Mouse (Mus musculus) retina, adult 2 months (tissue): ENCODE data around the gene Med10.

Experiments
- DNase-seq: peaks from one replicate; pipeline ENCODE4 v3.0.0-alpha.2; 2012; ENCODE audit warnings: low read depth, low spot score

Gene Med10

DNA sequence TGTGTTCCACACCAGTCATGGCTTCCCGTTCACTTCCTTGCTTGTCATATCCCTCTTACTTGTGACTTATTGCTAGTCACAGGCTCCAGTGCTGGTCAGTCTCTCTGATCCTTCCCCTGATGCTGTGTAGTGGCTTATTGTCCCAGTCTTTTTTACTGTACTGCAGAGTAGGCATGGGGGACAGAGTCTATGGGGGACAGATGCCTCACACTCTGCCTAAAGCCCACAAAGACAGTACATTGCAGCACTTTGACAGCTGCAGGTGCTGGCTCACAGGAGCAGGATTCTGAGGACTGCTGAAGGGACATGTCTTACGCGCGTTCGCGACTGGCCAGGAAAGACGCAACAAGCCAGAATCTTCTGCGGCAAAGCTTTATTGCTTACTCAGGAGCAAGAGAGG, 28.4 kb downstream of the Med10 start:
- no peak for DNase-seq

DNA sequence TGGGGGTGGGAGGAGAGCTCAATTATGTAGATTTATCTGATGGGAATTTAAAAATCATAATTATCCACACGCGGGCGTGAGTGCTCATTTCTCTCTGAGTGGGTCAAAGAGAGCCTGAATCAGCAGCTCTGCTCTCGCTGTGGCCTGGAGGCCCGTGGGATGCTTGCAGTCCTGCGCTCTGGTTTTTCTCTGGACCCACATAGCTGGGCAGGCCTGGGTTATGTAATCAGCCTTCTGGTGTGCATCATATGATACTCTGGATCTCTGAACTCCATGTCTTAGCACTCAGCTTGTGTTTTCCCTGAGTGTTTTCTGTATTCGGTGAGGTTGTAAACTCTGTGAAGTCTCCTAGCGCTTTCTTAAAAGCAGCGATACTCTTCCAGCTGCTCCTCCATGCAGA, 30.4 kb downstream of the Med10 start:
- DNase-seq, result no peak

DNA sequence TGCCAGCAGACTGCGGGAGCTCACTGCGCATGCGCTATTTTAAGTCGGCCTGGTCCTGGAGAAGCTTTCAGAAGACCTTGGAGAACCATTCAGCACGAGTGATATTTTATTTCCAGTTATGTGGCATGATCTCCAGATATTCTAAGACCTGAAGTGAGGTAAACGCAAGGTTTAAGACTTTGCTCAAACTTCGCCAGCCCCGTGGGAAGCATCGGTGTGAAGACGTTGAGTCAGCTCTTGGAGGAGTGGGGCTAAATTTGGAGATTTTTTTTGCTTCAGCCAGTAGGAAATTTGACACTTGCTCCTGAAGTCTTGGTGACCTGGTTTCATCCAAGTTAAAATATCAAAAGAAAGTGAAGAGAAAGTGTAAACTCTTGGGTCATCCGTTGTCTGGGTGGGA, 31.2 kb downstream of the Med10 start:
- no peak for DNase-seq

DNA sequence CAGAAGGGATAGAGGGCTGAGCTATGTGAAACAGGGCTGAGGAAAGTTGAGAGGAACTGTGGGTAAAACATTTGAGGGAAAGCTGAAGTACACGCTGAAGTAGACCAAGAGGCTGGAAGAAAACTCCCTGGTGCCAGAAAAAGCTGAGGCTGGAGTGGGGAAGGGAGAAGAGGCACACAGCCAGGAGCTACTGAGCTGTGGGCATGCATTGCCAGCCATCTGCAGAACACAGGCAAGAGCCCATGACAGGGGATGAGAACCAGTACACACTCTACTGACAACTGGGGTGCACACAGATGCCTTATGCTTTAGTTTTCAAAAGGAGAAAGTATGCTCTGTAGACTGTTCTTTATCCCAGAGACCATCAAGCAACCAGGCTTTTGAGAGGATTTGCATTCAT, 43.4 kb downstream of the Med10 start:
- DNase-seq, result no peak

DNA sequence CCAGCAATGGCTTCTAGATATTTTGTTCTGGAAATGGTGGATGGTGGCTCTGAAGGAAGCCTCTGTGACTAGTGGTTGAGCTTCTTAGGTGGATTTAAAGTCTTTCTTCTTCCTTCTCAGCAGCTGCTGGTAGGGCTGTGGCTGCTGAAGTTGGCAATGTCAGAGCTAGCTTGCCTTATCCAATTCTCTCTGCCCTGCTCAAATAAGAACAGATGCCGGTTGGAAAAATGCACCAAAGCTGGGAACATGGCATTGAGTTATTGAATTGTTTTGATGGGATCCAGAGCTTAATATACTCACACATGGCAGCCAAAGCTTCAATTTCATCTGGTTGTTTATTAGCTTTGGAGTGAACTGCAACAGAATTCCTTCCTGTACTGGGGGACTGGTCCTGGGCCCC, 47.4 kb downstream of the Med10 start:
- no peak for DNase-seq

DNA sequence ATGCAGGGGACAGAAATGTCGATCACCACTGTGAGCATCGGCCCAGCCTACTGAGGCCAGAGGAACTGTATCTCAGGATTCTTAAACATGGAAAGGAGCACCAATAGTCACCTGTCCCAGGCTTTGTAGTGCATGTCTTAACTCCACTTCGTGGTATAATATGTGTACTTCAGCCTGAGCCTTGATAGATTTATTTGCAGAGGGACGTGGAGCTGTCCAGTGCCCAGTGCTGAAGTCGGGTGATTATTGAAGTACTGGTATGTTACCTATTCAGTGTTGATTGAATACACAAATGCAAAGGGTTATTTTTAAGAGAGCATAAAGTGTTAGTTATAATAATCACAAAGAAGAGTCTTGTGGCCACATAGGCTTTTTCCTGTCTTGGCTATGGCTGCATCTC, 50.1 kb downstream of the Med10 start:
- DNase-seq, result no peak

DNA sequence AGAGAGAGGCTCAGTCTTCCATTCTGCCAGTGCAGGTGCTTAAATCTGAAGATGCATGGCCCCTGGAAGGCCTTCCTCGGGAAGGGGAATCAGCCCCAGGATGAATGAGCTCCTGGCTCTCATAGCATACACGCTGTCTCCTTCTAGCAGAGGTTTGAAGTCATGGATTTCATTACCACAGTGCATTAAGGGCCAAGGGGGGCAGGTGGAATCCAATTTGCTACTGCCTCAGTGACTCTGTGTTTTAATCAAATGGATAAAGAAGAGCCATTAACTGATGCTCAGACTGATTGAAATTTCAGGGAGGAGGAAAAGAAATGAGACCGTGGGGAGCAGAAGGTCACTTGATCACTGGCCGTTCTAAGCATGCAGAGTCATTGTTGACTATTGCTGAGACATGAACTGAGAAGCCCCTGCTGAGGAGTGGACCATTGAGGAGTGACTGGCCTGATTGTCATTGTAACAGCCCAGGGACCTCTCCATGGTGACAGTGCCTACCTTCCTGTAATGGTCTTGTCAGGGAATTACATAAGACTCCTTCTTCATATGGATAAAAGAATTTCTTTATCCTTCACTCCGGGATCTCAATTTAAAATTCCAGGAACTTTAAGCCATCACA, 51.3 kb downstream of the Med10 start:
- no peak for DNase-seq

DNA sequence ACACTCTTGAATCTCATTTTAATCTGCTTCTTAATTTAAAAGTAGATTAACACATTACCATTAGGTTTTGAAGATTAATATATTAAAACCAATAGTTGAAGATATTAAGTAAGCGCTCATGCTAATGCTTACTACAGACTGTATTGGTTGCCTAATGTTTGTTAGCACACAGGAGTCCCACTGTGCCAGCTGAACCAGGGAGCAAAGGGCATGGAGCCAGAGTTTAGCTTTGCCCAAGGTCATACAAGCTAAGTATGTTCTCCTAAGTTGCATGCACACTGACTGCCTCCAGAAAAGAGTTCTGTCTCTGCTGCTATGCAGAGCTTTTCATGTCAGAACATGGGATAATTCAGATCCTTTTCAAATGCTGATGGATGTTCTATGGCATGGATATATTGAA, 53.7 kb downstream of the Med10 start:
- no peak for DNase-seq

DNA sequence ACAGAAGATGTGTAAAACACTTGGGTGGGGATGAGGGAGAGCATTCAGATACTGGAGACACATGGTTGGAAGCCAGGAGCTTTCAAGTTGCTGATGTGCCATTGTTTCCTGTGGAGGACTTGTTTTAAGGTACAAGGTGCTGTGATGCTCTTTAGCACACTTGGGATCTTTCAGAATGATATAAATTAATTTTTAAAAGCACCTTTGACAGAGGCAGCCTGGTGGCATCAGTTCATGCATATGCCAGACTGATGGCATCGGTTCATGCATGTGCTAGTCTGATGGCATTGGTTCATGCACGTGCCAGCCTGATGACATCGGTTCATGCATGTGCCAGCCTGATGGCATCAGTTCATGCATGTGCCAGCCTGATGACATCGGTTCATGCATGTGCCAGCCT, 60.1 kb downstream of the Med10 start:
- DNase-seq, result no peak

DNA sequence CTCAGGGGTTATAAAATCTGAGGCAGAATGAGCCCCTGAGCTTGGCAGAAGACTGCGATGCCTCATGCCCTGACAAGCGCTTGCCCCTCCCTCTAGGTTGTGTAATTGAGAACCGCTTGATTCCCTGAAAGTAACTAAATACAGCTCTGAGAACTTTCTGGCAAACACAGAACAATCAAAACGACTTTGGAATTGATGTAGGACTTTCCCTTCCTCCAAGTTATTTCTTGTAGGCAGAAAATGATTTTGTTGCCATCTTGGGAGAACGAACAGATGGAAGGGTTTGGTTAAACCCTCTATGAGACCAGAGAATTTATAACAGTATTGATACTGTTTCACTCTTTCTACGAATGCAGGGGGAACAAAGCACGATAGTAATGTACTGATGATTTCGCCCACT, 62.7 kb downstream of the Med10 start:
- no peak for DNase-seq
